Mouse (Mus musculus): ENCODE measurements around the gene Zfp710.
A peak's percentile ranks its signal among the peaks of the same experiment; 100 is the strongest.
"Not testable (repeated sequence)": the region's sequence is repeated elsewhere in the genome, so short reads cannot be mapped to it uniquely, and the experiment has no call there.

Gene Zfp710

GRCm38 (mm10) chr7:80114451-80115223 lies 90.0 kb downstream of the Zfp710 start:
- DNase-seq (ENCODE audit: low spot score): peak; percentile 45

GRCm38 (mm10) chr7:80115224-80115590 lies 90.6 kb downstream of the Zfp710 start, which contains the start of gene Idh2:
Gene Idh2 (minus strand): TSS chr7:80115392.
- peak; percentile 82 for DNase-seq (ENCODE audit: low spot score)

- no peak for DNase-seq (ENCODE audit: low spot score)
Measured at GRCm38 (mm10) chr7:80116158-80116557, 91.5 kb downstream of the Zfp710 start.

- DNase-seq (ENCODE audit: low spot score): no peak
Measured at GRCm38 (mm10) chr7:80119198-80119597, 94.6 kb downstream of the Zfp710 start.

GRCm38 (mm10) chr7:80121083-80121482 lies 96.5 kb downstream of the Zfp710 start:
- no peak for DNase-seq (ENCODE audit: low spot score)

- DNase-seq (ENCODE audit: low spot score): no peak
Measured at GRCm38 (mm10) chr7:80123115-80123514, 98.5 kb downstream of the Zfp710 start.

GRCm38 (mm10) chr7:80123672-80124071 lies 99.1 kb downstream of the Zfp710 start:
- no peak for DNase-seq (ENCODE audit: low spot score)

GRCm38 (mm10) chr7:80129278-80129677 lies 104.7 kb downstream of the Zfp710 start:
- DNase-seq (ENCODE audit: low spot score): no peak

- no peak for DNase-seq (ENCODE audit: low spot score)
Measured at GRCm38 (mm10) chr7:80130344-80131055, 105.9 kb downstream of the Zfp710 start.

- DNase-seq (ENCODE audit: low spot score): not testable (repeated sequence)
Measured at GRCm38 (mm10) chr7:80131315-80131714, 106.7 kb downstream of the Zfp710 start.

GRCm38 (mm10) chr7:80132541-80132940 lies 107.9 kb downstream of the Zfp710 start:
- peak; percentile 43 for DNase-seq (ENCODE audit: low spot score)

- peak; percentile 84 for DNase-seq (ENCODE audit: low spot score)
Measured at GRCm38 (mm10) chr7:80134454-80135172, 110.0 kb downstream of the Zfp710 start.

- no peak for DNase-seq (ENCODE audit: low spot score)
Measured at GRCm38 (mm10) chr7:80135173-80135532, 110.5 kb downstream of the Zfp710 start.

- no peak for DNase-seq (ENCODE audit: low spot score)
Measured at GRCm38 (mm10) chr7:80138375-80138774, 113.8 kb downstream of the Zfp710 start.

- peak; percentile 38 for DNase-seq (ENCODE audit: low spot score)
Measured at GRCm38 (mm10) chr7:80140815-80141214, 116.2 kb downstream of the Zfp710 start.

All from testis, postnatal 14 days (tissue).